ENCODE assay signal across 28 mouse cellular contexts in genomic region chr8:71290911-71291310, GRCm38 (mm10). TPM values are rescaled to one million over a fixed set of nuclear protein-coding genes. Genes with fewer than 3 reads are reported as not detected.
DNase-seq lines count a peak whose midpoint lies in the region; ATAC-seq and TF ChIP-seq lines count a peak whose summit lies in the region.
"Had no signal": no experiment of that assay in that cellular context is flagged by ENCODE, and none has a peak within 500 bp of the region (broad histone marks: within the 10 kb centered on the region; RNA-seq: fewer than 3 reads in every experiment).

No protein-coding gene starts in this region.

- intact Hi-C loops in heart, postnatal 25 days (cut with DNase I): no loop called here

- H3K9me3 ChIP-seq in megakaryocyte, embryonic 14.5 days: no peaks in the 10 kb centered on the region
- H3K9me3 ChIP-seq: embryonic facial prominence, embryonic 10.5 days; embryonic facial prominence, embryonic 13.5 days; forebrain, embryonic 12.5 days; forebrain, embryonic 15.5 days; heart, embryonic 15.5 days; hindbrain, embryonic 10.5 days; hindbrain, embryonic 13.5 days; intestine, embryonic 15.5 days had no signal

- H3K27me3 ChIP-seq in megakaryocyte, embryonic 14.5 days (replicated peaks): no peaks in the 10 kb centered on the region
- H3K27me3 ChIP-seq: CH12.LX; embryonic facial prominence, embryonic 13.5 days; forebrain, embryonic 12.5 days; forebrain, embryonic 15.5 days; heart, embryonic 15.5 days; hindbrain, embryonic 13.5 days; intestine, embryonic 15.5 days had no signal

- no peak for TF ChIP-seq CTCF in bone marrow macrophage, adult 2 months (IDR thresholded peaks at IDR 0.05; ENCODE audit: low read depth, low read length)

- peak overlapping the region; percentile 33 for H3K4me3 ChIP-seq in megakaryocyte, embryonic 14.5 days (replicated peaks)
- H3K4me3 ChIP-seq in bone marrow macrophage, adult 2 months (ENCODE audit: insufficient read depth, low read length): no peak overlapping the region
- H3K4me3 ChIP-seq: embryonic facial prominence, embryonic 10.5 days; embryonic facial prominence, embryonic 13.5 days; erythroblast, embryonic 14.5 days; forebrain, embryonic 12.5 days; forebrain, embryonic 15.5 days; heart, embryonic 15.5 days; hindbrain, embryonic 10.5 days; hindbrain, embryonic 13.5 days; intestine, embryonic 15.5 days had no signal

- peaks cover 82% of the 10 kb centered on the region for H3K4me1 ChIP-seq in megakaryocyte, embryonic 14.5 days
- peaks cover 77% of the 10 kb centered on the region for H3K4me1 ChIP-seq in bone marrow macrophage, adult 2 months (ENCODE audit: control insufficient read depth, insufficient read depth, low read length)
- H3K4me1 ChIP-seq: embryonic facial prominence, embryonic 10.5 days; embryonic facial prominence, embryonic 13.5 days; forebrain, embryonic 12.5 days; forebrain, embryonic 15.5 days; hindbrain, embryonic 10.5 days; hindbrain, embryonic 13.5 days; intestine, embryonic 15.5 days had no signal

- peaks cover 69% of the 10 kb centered on the region for H3K36me3 ChIP-seq in megakaryocyte, embryonic 14.5 days (replicated peaks; ENCODE audit: low read length)

- TF ChIP-seq POLR2A in bone marrow macrophage, adult 2 months (IDR thresholded peaks at IDR 0.05; ENCODE audit: borderline replicate concordance, low read depth, low read length): no peak

- ATAC-seq in megakaryocyte, adult 5-6 weeks (ENCODE audit: poor library complexity, severe bottlenecking): no peak
- no peak for ATAC-seq in frontal cortex, adult (ENCODE audit: low TSS enrichment)
- ATAC-seq: forebrain, embryonic 15.5 days; hindbrain, embryonic 16.5 days; intestine, embryonic 15.5 days had no signal

- H3K27ac ChIP-seq in bone marrow macrophage, adult 2 months (ENCODE audit: insufficient read depth, low read depth, low read length): peak overlapping the region; percentile 93
- H3K27ac ChIP-seq: embryonic facial prominence, embryonic 10.5 days; embryonic facial prominence, embryonic 13.5 days; forebrain, embryonic 12.5 days; forebrain, embryonic 15.5 days; heart, embryonic 15.5 days; hindbrain, embryonic 10.5 days; hindbrain, embryonic 13.5 days; intestine, embryonic 15.5 days had no signal

- peak; percentile 92 for DNase-seq in heart, adult 11 months
- DNase-seq in heart, postnatal 25 days (ENCODE audit: low spot score): no peak
- DNase-seq: adrenal gland, adult 2 months; adrenal gland, postnatal 14 days; B cell, adult 2 months; cerebellum, adult 11-12 months; cerebellum, adult 8-10 months; cerebellum, postnatal 10 days; cerebellum, postnatal 36 days; embryo, embryonic 11 days; gastrocnemius, postnatal 25 days; heart, postnatal 14 days; kidney, adult 11 months had no signal

RNA-seq across cellular contexts. Expression of gene Haus8, which starts 18.2 kb away (rescaled TPM):
- 10 to 100 TPM; 31.6 to 36.1 TPM for total RNA-seq in heart, postnatal 25 days (2021)
- polyA plus RNA-seq in megakaryocyte, embryonic 14.5 days (2012; ENCODE audit: insufficient read depth, low replicate concordance): 9.3 and 14.0 TPM in 2 replicates
- total RNA-seq in megakaryocyte, adult 5-6 weeks (2015): 39.5 and 46.9 TPM in 2 replicates
- total RNA-seq in megakaryocyte, adult 5-6 weeks (2017): 74.0 and 91.2 TPM in 2 replicates
- polyA plus RNA-seq in bone marrow macrophage, adult 2 months (2012; ENCODE audit: insufficient read depth, insufficient read length, missing spikeins): 77.6 and 77.8 TPM in 2 replicates

RNA-seq across cellular contexts. Expression of gene Myo9b, which starts 18.4 kb away (rescaled TPM):
- total RNA-seq in heart, postnatal 25 days (2021): 10 to 100 TPM; 26.2 to 28.6 TPM
- polyA plus RNA-seq in megakaryocyte, embryonic 14.5 days (2012; ENCODE audit: insufficient read depth, low replicate concordance): 63.5 and 70.1 TPM in 2 replicates
- 57.1 and 60.8 TPM in 2 replicates for total RNA-seq in megakaryocyte, adult 5-6 weeks (2015)
- total RNA-seq in megakaryocyte, adult 5-6 weeks (2017): 61.7 and 71.4 TPM in 2 replicates
- polyA plus RNA-seq in bone marrow macrophage, adult 2 months (2012; ENCODE audit: insufficient read depth, insufficient read length, missing spikeins): 94.0 and 107 TPM in 2 replicates
